Mouse (Mus musculus) ES-Bruce4 (cell line): ENCODE measurements around the gene Slc39a11. TPM values are rescaled to one million over a fixed set of nuclear protein-coding genes. Genes with fewer than 3 reads are reported as not detected.
A peak's percentile ranks its signal among the peaks of the same experiment; 100 is the strongest.

Source experiments
- H3K27ac ChIP-seq: 2 replicates; pipeline ENCODE4 v1.5.1; 2012; ENCODE audit warnings: low read length, inconsistent platforms; ENCODE audit not compliant: insufficient read depth
- H3K27me3 ChIP-seq: 2 replicates; pipeline ENCODE4 v1.6.1; 2012; ENCODE audit warnings: mild to moderate bottlenecking, low read length, inconsistent platforms; ENCODE audit not compliant: control insufficient read depth, poor library complexity, insufficient read depth, severe bottlenecking
- H3K36me3 ChIP-seq: 2 replicates; pipeline ENCODE4 v1.6.1; 2012; ENCODE audit warnings: inconsistent platforms, mild to moderate bottlenecking, low read length, moderate library complexity; ENCODE audit not compliant: control insufficient read depth, poor library complexity, insufficient read depth, severe bottlenecking
- H3K4me1 ChIP-seq: one replicate; pipeline ENCODE4 v1.8.1; 2011; ENCODE audit warnings: low read length; ENCODE audit not compliant: control insufficient read depth, insufficient read depth
- H3K4me3 ChIP-seq: 2 replicates; pipeline ENCODE4 v1.5.1; 2011; ENCODE audit warnings: low read depth, mild to moderate bottlenecking, low read length
- H3K9ac ChIP-seq: 2 replicates; pipeline ENCODE4 v1.6.1; 2012; ENCODE audit warnings: low read depth, mild to moderate bottlenecking, inconsistent platforms; ENCODE audit not compliant: poor library complexity, severe bottlenecking
- H3K9me3 ChIP-seq: replicated peaks from 2 replicates; pipeline ENCODE4 v1.6.1; 2012; ENCODE audit warnings: mild to moderate bottlenecking, low read length, inconsistent platforms; ENCODE audit not compliant: control insufficient read depth, poor library complexity, insufficient read depth, severe bottlenecking
- CTCF ChIP-seq: IDR thresholded peaks from one replicate; pipeline ENCODE4 v1.8.1; 2011; ENCODE audit warnings: low read depth, low read length
- EP300 ChIP-seq: IDR thresholded peaks from 2 replicates; pipeline ENCODE4 v1.6.1; 2011; ENCODE audit warnings: low read depth, low read length; ENCODE audit not compliant: insufficient read depth
- POLR2A ChIP-seq: IDR thresholded peaks from one replicate; pipeline ENCODE4 v1.8.1; 2011; ENCODE audit warnings: low read length; ENCODE audit not compliant: insufficient read depth
- polyA plus RNA-seq: library from polyadenylated mRNA; stranded (reverse); fragments of >200 nt; gene quantifications from 2 replicates; pipeline ENCODE4 v1.2.4, GENCODE M21; 2011; ENCODE audit warnings: low read depth; ENCODE audit not compliant: missing spikeins, insufficient read depth, insufficient read length

Slc39a11 gene
- polyA plus RNA-seq, 1 experiment, result 7.4 TPM

DNA sequence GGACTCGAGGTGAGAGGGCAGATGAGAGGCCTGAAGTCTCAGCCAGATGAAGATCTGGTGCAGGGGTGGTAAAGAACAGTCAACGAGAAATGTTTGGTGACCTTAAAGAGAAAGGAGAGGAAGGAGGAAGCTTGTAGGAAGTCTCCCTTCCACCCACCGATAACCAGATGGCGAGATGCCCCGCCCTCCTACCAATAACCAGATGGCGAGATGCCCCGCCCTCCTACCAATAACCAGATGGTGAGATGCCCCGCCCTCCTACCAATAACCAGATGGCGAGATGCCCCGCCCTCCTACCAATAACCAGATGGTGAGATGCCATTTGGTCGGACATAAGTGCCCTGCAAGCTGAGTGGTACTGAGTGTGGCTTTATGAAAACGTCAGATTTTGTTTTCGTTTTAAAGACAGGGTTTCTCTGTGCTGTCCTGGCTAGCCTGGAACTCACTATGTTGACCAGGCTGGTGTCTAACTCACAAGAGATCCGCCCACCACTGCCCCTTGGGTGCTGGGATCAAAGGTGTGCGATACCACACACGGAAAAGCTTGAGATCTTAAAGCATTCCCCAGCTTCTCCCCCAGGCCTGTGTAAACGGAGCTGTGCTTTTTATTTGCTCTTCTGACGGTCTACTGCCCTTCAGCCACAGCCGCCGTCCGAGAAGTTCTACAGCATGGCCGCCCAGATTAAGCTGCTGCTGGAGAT, 1.5 kb upstream of the Slc39a11 start:
- Histone ChIP-seq H3K36me3 (peaks cover 19% of the 10 kb centered on the region), H3K9ac (peak overlapping the region; percentile 28), H3K27ac (peak overlapping the region; percentile 48), H3K4me1 (peaks cover 4% of the 10 kb centered on the region), H3K27me3 (no peaks in the 10 kb centered on the region), H3K4me3 (peak overlapping the region; percentile 29), H3K9me3 (no peaks in the 10 kb centered on the region)
- no peak for TF ChIP-seq CTCF
- TF ChIP-seq EP300, result 0 out of 2 replicates have a peak, but pooled peaks have one; percentile 31
- TF ChIP-seq POLR2A, result no peak

DNA sequence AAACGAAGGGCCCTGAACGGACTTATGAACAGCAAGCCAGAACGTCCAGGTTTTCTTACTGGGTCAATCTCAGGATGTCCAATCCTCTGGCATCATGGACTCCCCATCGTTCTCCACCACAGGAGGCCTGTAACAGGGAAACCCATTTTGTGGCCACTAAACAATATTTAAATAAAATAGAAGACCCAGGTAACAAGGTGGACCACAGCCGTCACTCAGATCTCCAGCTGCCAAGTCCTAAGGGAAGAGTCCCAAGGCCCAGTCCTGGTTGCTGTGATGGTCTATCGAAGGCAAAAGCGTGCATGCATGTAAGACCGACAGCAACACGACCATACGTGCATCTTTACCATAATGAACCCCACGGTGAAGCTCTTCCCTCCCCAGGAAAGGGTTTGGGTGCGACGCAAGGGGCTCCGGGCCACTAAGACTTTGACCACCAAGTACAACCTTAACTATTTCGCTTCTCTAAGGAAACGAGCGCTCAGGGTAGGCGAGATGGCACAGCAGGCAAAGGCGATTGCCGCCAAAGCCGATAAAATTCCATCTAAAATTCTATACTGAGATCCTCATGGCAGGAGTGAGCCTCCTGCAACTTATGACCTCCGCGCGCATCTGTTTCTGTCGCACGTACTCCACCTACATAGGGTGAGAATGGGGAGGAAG, 1.1 kb downstream of the Slc39a11 start, which contains the start of gene Cog1:
Gene Cog1, plus strand, starts transcription at position 480 of the 663 bp plus-strand sequence.
- Histone ChIP-seq H3K9me3 (no peaks in the 10 kb centered on the region), H3K36me3 (no peaks in the 10 kb centered on the region), H3K9ac (peak within 1 kb of the TSS; percentile 90), H3K27me3 (no peaks in the 10 kb centered on the region), H3K4me3 (peak within 1 kb of the TSS; percentile 99), H3K4me1 (peaks cover 4% of the 10 kb centered on the region), H3K27ac (peak within 1 kb of the TSS; percentile 32; the same call in 1 of the 2 replicates)
- TF ChIP-seq EP300 (no peak), POLR2A (no peak), CTCF (no peak)

DNA sequence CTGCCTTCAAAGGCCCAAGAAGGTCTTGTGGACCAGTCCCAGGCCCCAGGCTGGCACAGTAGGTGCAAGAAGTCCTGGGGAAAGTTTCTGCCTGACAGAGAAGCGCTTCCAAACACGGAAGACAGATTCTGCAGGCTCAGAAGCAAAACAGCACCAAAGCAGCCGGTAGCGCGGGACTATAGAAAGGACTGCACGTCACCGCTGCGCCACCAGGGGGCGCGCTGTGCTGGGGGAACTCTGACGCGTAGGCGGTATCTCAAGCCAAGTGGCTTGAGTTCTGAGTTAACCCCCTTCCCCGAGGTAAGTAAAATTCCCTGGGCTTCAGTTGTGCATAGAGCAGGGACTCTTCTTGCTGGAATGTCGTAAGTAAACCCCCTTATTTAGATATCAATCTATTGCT, 1.7 kb downstream of the Slc39a11 start:
- Histone ChIP-seq H3K27me3 (no peaks in the 10 kb centered on the region), H3K9me3 (no peaks in the 10 kb centered on the region), H3K4me3 (0 out of 2 replicates have a peak overlapping the region, but pooled peaks have one; percentile 13), H3K27ac (no peak overlapping the region), H3K4me1 (peaks cover 4% of the 10 kb centered on the region), H3K9ac (0 out of 2 replicates have a peak overlapping the region, but pooled peaks have one; percentile 90), H3K36me3 (no peaks in the 10 kb centered on the region)
- TF ChIP-seq CTCF, result peak; percentile 96
- no peak for TF ChIP-seq EP300

DNA sequence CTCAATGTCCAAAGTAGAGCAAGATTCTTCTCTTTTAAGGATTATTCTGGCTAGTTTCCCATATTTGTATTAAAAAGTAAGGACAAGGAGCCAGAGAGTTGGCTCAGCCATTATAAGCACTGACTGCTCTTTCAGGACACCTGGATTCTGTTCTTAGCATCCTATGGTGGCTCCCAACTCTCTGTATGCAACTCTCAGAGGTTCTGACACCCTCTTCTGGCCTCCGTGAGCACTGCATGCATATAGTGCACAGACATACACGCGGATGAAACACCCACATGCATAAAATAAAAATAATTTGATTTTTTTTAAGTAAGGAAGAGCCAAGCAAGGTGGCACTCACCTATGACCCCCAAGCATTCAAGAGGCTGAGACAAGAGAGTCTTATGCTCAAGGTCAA, 4.7 kb downstream of the Slc39a11 start:
- Histone ChIP-seq H3K9me3 (no peaks in the 10 kb centered on the region), H3K4me3 (no peak overlapping the region), H3K27ac (no peak overlapping the region), H3K27me3 (no peaks in the 10 kb centered on the region), H3K36me3 (no peaks in the 10 kb centered on the region), H3K9ac (no peak overlapping the region), H3K4me1 (no peaks in the 10 kb centered on the region)
- TF ChIP-seq POLR2A (no peak), CTCF (peak; percentile 18)

DNA sequence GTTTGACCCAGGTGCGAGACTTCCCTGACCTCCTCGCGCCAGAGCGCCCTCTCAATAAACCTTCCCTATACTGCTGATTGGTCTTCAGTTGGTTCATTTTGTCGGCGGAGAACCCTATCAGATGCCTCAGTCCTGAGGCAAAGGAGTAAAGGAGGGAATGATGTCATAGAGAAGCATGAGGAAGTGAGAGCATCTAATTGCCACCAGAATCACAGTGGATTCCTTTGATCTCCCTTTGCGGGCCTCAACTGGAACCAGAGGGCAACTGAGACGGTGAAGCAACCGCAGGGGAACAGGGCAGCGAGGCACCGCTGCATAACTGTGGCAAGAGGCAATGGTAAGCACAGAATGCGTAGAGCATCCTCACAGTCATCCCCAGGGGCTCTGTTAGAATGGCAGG, 11.2 kb downstream of the Slc39a11 start:
- Histone ChIP-seq H3K4me1 (no peaks in the 10 kb centered on the region), H3K4me3 (no peak overlapping the region), H3K9ac (no peak overlapping the region), H3K27me3 (no peaks in the 10 kb centered on the region), H3K36me3 (no peaks in the 10 kb centered on the region), H3K9me3 (no peaks in the 10 kb centered on the region), H3K27ac (no peak overlapping the region)
- TF ChIP-seq EP300 (no peak), POLR2A (no peak)

DNA sequence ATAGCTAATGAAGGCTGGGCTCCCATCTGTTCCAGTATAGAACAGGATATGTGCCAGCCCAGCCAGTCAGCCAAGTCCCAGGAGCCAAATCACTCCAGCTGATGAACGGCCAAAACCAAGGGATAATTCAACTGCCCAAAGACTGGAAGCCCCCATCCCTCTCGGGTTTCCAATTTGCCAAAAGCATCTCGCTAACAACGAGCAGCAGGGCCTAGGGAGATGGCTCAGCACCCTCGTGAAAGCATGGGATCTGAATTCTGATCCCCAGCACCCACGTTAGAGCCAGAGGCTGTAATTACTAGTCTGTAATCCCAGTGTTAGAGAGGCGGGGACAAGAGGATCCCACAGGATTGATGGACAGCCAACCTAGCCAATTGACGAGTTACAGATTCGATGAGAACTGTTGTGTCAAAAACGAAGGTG, 15.2 kb downstream of the Slc39a11 start:
- H3K9me3 ChIP-seq, result no peaks in the 10 kb centered on the region
- no peaks in the 10 kb centered on the region for H3K4me1 ChIP-seq
- no peak overlapping the region for H3K4me3 ChIP-seq
- no peak overlapping the region for H3K9ac ChIP-seq
- TF ChIP-seq EP300 (no peak), POLR2A (no peak), CTCF (no peak)
- H3K27ac ChIP-seq, result no peak overlapping the region
- H3K27me3 ChIP-seq, result no peaks in the 10 kb centered on the region
- H3K36me3 ChIP-seq, result no peaks in the 10 kb centered on the region
